In genomic region chr2:153186176-153186591, GRCm38 (mm10) we compare ENCODE assay signal across 8 mouse cellular contexts. TPM values are rescaled to one million over a fixed set of nuclear protein-coding genes. Genes with fewer than 3 reads are reported as not detected.
DNase-seq lines count a peak whose midpoint lies in the region; ATAC-seq and TF ChIP-seq lines count a peak whose summit lies in the region.

No protein-coding gene starts in this region.

- no peak for DNase-seq in forebrain, embryonic 11.5 days (ENCODE audit: low spot score)
- DNase-seq in lung, postnatal 0 days (ENCODE audit: low spot score): peak; percentile 41
- no peak for DNase-seq in lung, adult 18-20 months
- peak; percentile 16 to 29 for DNase-seq in heart, postnatal 14 days
- peak; percentile 61 for DNase-seq in stomach, postnatal 0 days (ENCODE audit: low spot score)
- DNase-seq in midbrain, embryonic 11.5 days (ENCODE audit: low spot score, missing footprints): no peak
- no peak for DNase-seq in adipocyte (ENCODE audit: low spot score)

- H3K27me3 ChIP-seq in forebrain, embryonic 13.5 days: no peaks in the 10 kb centered on the region
- no peaks in the 10 kb centered on the region for H3K27me3 ChIP-seq in forebrain, embryonic 11.5 days (ENCODE audit: control insufficient read depth, insufficient read depth, low read length)
- H3K27me3 ChIP-seq in lung, postnatal 0 days (replicated peaks; ENCODE audit: insufficient read depth, low read length): no peaks in the 10 kb centered on the region
- no peaks in the 10 kb centered on the region for H3K27me3 ChIP-seq in stomach, postnatal 0 days (ENCODE audit: control insufficient read depth, insufficient read depth, low read length)
- no peaks in the 10 kb centered on the region for H3K27me3 ChIP-seq in midbrain, embryonic 11.5 days (ENCODE audit: control insufficient read depth, insufficient read depth, low read length)

- no peaks in the 10 kb centered on the region for H3K4me1 ChIP-seq in forebrain, embryonic 13.5 days
- H3K4me1 ChIP-seq in forebrain, embryonic 11.5 days (replicated peaks; ENCODE audit: control insufficient read depth, insufficient read depth, low read length): no peaks in the 10 kb centered on the region
- no peaks in the 10 kb centered on the region for H3K4me1 ChIP-seq in lung, postnatal 0 days (ENCODE audit: insufficient read depth, low read depth, low read length)
- H3K4me1 ChIP-seq in stomach, postnatal 0 days (replicated peaks; ENCODE audit: control insufficient read depth, insufficient read depth): no peaks in the 10 kb centered on the region
- H3K4me1 ChIP-seq in midbrain, embryonic 11.5 days (ENCODE audit: control insufficient read depth, insufficient read depth, low read length): no peaks in the 10 kb centered on the region

- no peak overlapping the region for H3K4me3 ChIP-seq in forebrain, embryonic 13.5 days
- no peak overlapping the region for H3K4me3 ChIP-seq in forebrain, embryonic 11.5 days (ENCODE audit: low read depth, low read length)
- H3K4me3 ChIP-seq in lung, postnatal 0 days (ENCODE audit: low read depth, low read length): no peak overlapping the region
- no peak overlapping the region for H3K4me3 ChIP-seq in stomach, postnatal 0 days (ENCODE audit: low read depth, low read length)
- no peak overlapping the region for H3K4me3 ChIP-seq in midbrain, embryonic 11.5 days (ENCODE audit: low read depth, low read length)

- TF ChIP-seq CTCF in lung, postnatal 0 days (IDR thresholded peaks at IDR 0.05): no peak
- TF ChIP-seq CTCF in stomach, postnatal 0 days (IDR thresholded peaks at IDR 0.05; ENCODE audit: low read depth): no peak

- intact Hi-C loops in heart, postnatal 14 days (cut with DNase I): no loop called here

- H3K9me3 ChIP-seq in forebrain, embryonic 13.5 days (replicated peaks): no peaks in the 10 kb centered on the region
- no peaks in the 10 kb centered on the region for H3K9me3 ChIP-seq in forebrain, embryonic 11.5 days (ENCODE audit: control insufficient read depth, low read length)
- no peaks in the 10 kb centered on the region for H3K9me3 ChIP-seq in lung, postnatal 0 days (ENCODE audit: low read length)
- no peaks in the 10 kb centered on the region for H3K9me3 ChIP-seq in stomach, postnatal 0 days (ENCODE audit: control insufficient read depth, low read length)
- no peaks in the 10 kb centered on the region for H3K9me3 ChIP-seq in midbrain, embryonic 11.5 days (ENCODE audit: control insufficient read depth, low read length)

- TF ChIP-seq EP300 in lung, postnatal 0 days (IDR thresholded peaks at IDR 0.05): no peak
- TF ChIP-seq EP300 in stomach, postnatal 0 days (optimal IDR thresholded peaks at IDR 0.05): no peak

- 70% methylated on average over 2 of the region's 2 CpGs for WGBS in forebrain, embryonic 13.5 days
- 89% methylated on average over 2 of the region's 2 CpGs for WGBS in forebrain, embryonic 11.5 days
- 37% methylated on average over 2 of the region's 2 CpGs for WGBS in lung, postnatal 0 days
- 55% methylated on average over 2 of the region's 2 CpGs for WGBS in stomach, postnatal 0 days
- 88% methylated on average over 2 of the region's 2 CpGs for WGBS in midbrain, embryonic 11.5 days

- peaks cover 98% of the 10 kb centered on the region for H3K36me3 ChIP-seq in forebrain, embryonic 13.5 days (ENCODE audit: poor library complexity, severe bottlenecking)
- H3K36me3 ChIP-seq in forebrain, embryonic 11.5 days (ENCODE audit: control insufficient read depth, insufficient read depth, low read length): peaks cover 3% of the 10 kb centered on the region; the same call in 1 of the 2 replicates
- H3K36me3 ChIP-seq in lung, postnatal 0 days (ENCODE audit: insufficient read depth, low read length): peaks cover 46% of the 10 kb centered on the region
- peaks cover 42% of the 10 kb centered on the region for H3K36me3 ChIP-seq in stomach, postnatal 0 days (ENCODE audit: control insufficient read depth, insufficient read depth, low read length)
- H3K36me3 ChIP-seq in midbrain, embryonic 11.5 days (ENCODE audit: control insufficient read depth, insufficient read depth, low read length): peaks cover 26% of the 10 kb centered on the region

- no peak overlapping the region for H3K4me2 ChIP-seq in forebrain, embryonic 13.5 days
- H3K4me2 ChIP-seq in forebrain, embryonic 11.5 days (ENCODE audit: low read depth, low read length, severe bottlenecking): no peak overlapping the region
- H3K4me2 ChIP-seq in lung, postnatal 0 days (replicated peaks; ENCODE audit: low read depth, low read length): no peak overlapping the region
- no peak overlapping the region for H3K4me2 ChIP-seq in stomach, postnatal 0 days (replicated peaks; ENCODE audit: low read depth)
- H3K4me2 ChIP-seq in midbrain, embryonic 11.5 days: no peak overlapping the region

- H3K27ac ChIP-seq in forebrain, embryonic 13.5 days: no peak overlapping the region
- H3K27ac ChIP-seq in forebrain, embryonic 11.5 days (ENCODE audit: low read depth, low read length): no peak overlapping the region
- H3K27ac ChIP-seq in lung, postnatal 0 days (ENCODE audit: low read length): no peak overlapping the region
- no peak overlapping the region for H3K27ac ChIP-seq in stomach, postnatal 0 days (replicated peaks)
- no peak overlapping the region for H3K27ac ChIP-seq in midbrain, embryonic 11.5 days (ENCODE audit: low read depth, low read length)

- no peak overlapping the region for H3K9ac ChIP-seq in forebrain, embryonic 13.5 days
- H3K9ac ChIP-seq in forebrain, embryonic 11.5 days (ENCODE audit: low read length): no peak overlapping the region
- no peak overlapping the region for H3K9ac ChIP-seq in lung, postnatal 0 days (replicated peaks; ENCODE audit: low read depth)
- no peak overlapping the region for H3K9ac ChIP-seq in stomach, postnatal 0 days (ENCODE audit: low read length)
- H3K9ac ChIP-seq in midbrain, embryonic 11.5 days (ENCODE audit: low read length): no peak overlapping the region

- peak; percentile 55; the same call in 1 of the 2 replicates for ATAC-seq in forebrain, embryonic 13.5 days
- no peak for ATAC-seq in forebrain, embryonic 11.5 days (replicated peaks; ENCODE audit: low FRiP score)
- peak; percentile 74 for ATAC-seq in lung, postnatal 0 days
- ATAC-seq in stomach, postnatal 0 days (ENCODE audit: low FRiP score, low TSS enrichment): peak; percentile 76; the same call in 1 of the 2 replicates
- ATAC-seq in midbrain, embryonic 11.5 days (ENCODE audit: low FRiP score): no peak

RNA-seq across cellular contexts. Expression of gene Tm9sf4, which starts 25.1 kb away (rescaled TPM):
- polyA plus RNA-seq in forebrain, embryonic 13.5 days (2015; fragmentation: Nextera tagmentation; extraction: Ambion mirVana): 59.4 and 65.7 TPM in 2 replicates
- polyA plus RNA-seq in forebrain, embryonic 11.5 days (2014; fragmentation: Nextera tagmentation; extraction: Ambion mirVana): 71.8 and 79.4 TPM in 2 replicates
- polyA plus RNA-seq in lung, postnatal 0 days (2015; fragmentation: Nextera tagmentation; extraction: Ambion mirVana): 39.7 and 44.5 TPM in 2 replicates
- 10 to 100 TPM; 51.4 to 57.0 TPM for total RNA-seq in heart, postnatal 14 days (2021)
- polyA plus RNA-seq in stomach, postnatal 0 days (2015; fragmentation: Nextera tagmentation; extraction: Ambion mirVana): 44.0 and 45.6 TPM in 2 replicates
- 80.9 and 85.9 TPM in 2 replicates for polyA plus RNA-seq in midbrain, embryonic 11.5 days (2014; fragmentation: Nextera tagmentation; extraction: Ambion mirVana)

RNA-seq across cellular contexts. Expression of gene Tspyl3, which starts 39.1 kb away (rescaled TPM):
- 12.6 and 15.7 TPM in 2 replicates for polyA plus RNA-seq in forebrain, embryonic 13.5 days (2015; fragmentation: Nextera tagmentation; extraction: Ambion mirVana)
- polyA plus RNA-seq in forebrain, embryonic 11.5 days (2014; fragmentation: Nextera tagmentation; extraction: Ambion mirVana): 4.8 and 5.6 TPM in 2 replicates
- 4.7 and 5.5 TPM in 2 replicates for polyA plus RNA-seq in lung, postnatal 0 days (2015; fragmentation: Nextera tagmentation; extraction: Ambion mirVana)
- 1 to 10 TPM; 2.1 to 2.2 TPM for total RNA-seq in heart, postnatal 14 days (2021)
- 3.3 and 3.4 TPM in 2 replicates for polyA plus RNA-seq in stomach, postnatal 0 days (2015; fragmentation: Nextera tagmentation; extraction: Ambion mirVana)
- polyA plus RNA-seq in midbrain, embryonic 11.5 days (2014; fragmentation: Nextera tagmentation; extraction: Ambion mirVana): 6.2 and 6.6 TPM in 2 replicates

RNA-seq across cellular contexts. Expression of gene Plagl2, which starts 55.0 kb away (rescaled TPM):
- 12.0 and 13.6 TPM in 2 replicates for polyA plus RNA-seq in forebrain, embryonic 13.5 days (2015; fragmentation: Nextera tagmentation; extraction: Ambion mirVana)
- 37.4 and 40.4 TPM in 2 replicates for polyA plus RNA-seq in forebrain, embryonic 11.5 days (2014; fragmentation: Nextera tagmentation; extraction: Ambion mirVana)
- 6.8 and 7.1 TPM in 2 replicates for polyA plus RNA-seq in lung, postnatal 0 days (2015; fragmentation: Nextera tagmentation; extraction: Ambion mirVana)
- 1 to 10 TPM; 5.4 to 6.0 TPM for total RNA-seq in heart, postnatal 14 days (2021)
- 6.9 and 7.7 TPM in 2 replicates for polyA plus RNA-seq in stomach, postnatal 0 days (2015; fragmentation: Nextera tagmentation; extraction: Ambion mirVana)
- 31.5 and 35.3 TPM in 2 replicates for polyA plus RNA-seq in midbrain, embryonic 11.5 days (2014; fragmentation: Nextera tagmentation; extraction: Ambion mirVana)

RNA-seq across cellular contexts. Expression of gene Pofut1, which starts 55.1 kb away (rescaled TPM):
- 6.8 and 7.3 TPM in 2 replicates for polyA plus RNA-seq in forebrain, embryonic 13.5 days (2015; fragmentation: Nextera tagmentation; extraction: Ambion mirVana)
- polyA plus RNA-seq in forebrain, embryonic 11.5 days (2014; fragmentation: Nextera tagmentation; extraction: Ambion mirVana): 7.2 and 8.1 TPM in 2 replicates
- polyA plus RNA-seq in lung, postnatal 0 days (2015; fragmentation: Nextera tagmentation; extraction: Ambion mirVana): 2.8 and 3.1 TPM in 2 replicates
- 10 to 100 TPM; 15.8 to 16.7 TPM for total RNA-seq in heart, postnatal 14 days (2021)
- 2.6 and 2.7 TPM in 2 replicates for polyA plus RNA-seq in stomach, postnatal 0 days (2015; fragmentation: Nextera tagmentation; extraction: Ambion mirVana)
- polyA plus RNA-seq in midbrain, embryonic 11.5 days (2014; fragmentation: Nextera tagmentation; extraction: Ambion mirVana): 6.4 and 7.2 TPM in 2 replicates

Comparison
In these comparisons a context has a peak if more than half of its experiments do, and no peak if none do; other contexts are left out.
1. ATAC-seq: peak in forebrain, embryonic 13.5 days (single experiment), lung, postnatal 0 days (single experiment) and stomach, postnatal 0 days (single experiment); none in forebrain, embryonic 11.5 days (single experiment) and midbrain, embryonic 11.5 days (single experiment).
2. DNase-seq: peak in lung, postnatal 0 days (single experiment), heart, postnatal 14 days (2 of 2) and stomach, postnatal 0 days (single experiment); none in forebrain, embryonic 11.5 days (single experiment), lung, adult 18-20 months (0 of 2), midbrain, embryonic 11.5 days (single experiment) and adipocyte (single experiment).